Mouse (Mus musculus) layer of hippocampus, adult 9-11 months (tissue): ENCODE measurements around the gene Cryl1.

Experiments used
- DNase-seq: peaks from one replicate; pipeline ENCODE4 v3.0.0; 2022

The Cryl1 gene

GRCm38 (mm10) chr14:57316662-57317600 is 81.4 kb downstream of the Cryl1 start:
- DNase-seq = no peak

GRCm38 (mm10) chr14:57315976-57316375 is 82.4 kb downstream of the Cryl1 start:
- peak; percentile 28 for DNase-seq

- DNase-seq = no peak
Observed at GRCm38 (mm10) chr14:57315551-57315950, 82.8 kb downstream of the Cryl1 start.

- peak; percentile 14 for DNase-seq
Observed at GRCm38 (mm10) chr14:57301600-57302230, 96.6 kb downstream of the Cryl1 start.

GRCm38 (mm10) chr14:57300530-57300929 is 97.8 kb downstream of the Cryl1 start:
- DNase-seq = no peak

GRCm38 (mm10) chr14:57297672-57298071 is 100.7 kb downstream of the Cryl1 start:
- no peak for DNase-seq

GRCm38 (mm10) chr14:57291399-57291942 is 106.9 kb downstream of the Cryl1 start:
- no peak for DNase-seq

- DNase-seq = no peak
Observed at GRCm38 (mm10) chr14:57289105-57289504, 109.2 kb downstream of the Cryl1 start.

GRCm38 (mm10) chr14:57283816-57284215 is 114.5 kb downstream of the Cryl1 start:
- no peak for DNase-seq

- DNase-seq = no peak
Observed at GRCm38 (mm10) chr14:57282591-57282990, 115.7 kb downstream of the Cryl1 start.

- no peak for DNase-seq
Observed at GRCm38 (mm10) chr14:57280835-57281234, 117.5 kb downstream of the Cryl1 start.

GRCm38 (mm10) chr14:57276481-57277012 is 121.8 kb downstream of the Cryl1 start:
- no peak for DNase-seq

GRCm38 (mm10) chr14:57272341-57272740 is 126.0 kb downstream of the Cryl1 start:
- DNase-seq = no peak

- DNase-seq = no peak
Observed at GRCm38 (mm10) chr14:57271861-57272260, 126.5 kb downstream of the Cryl1 start.

GRCm38 (mm10) chr14:57268900-57269299 is 129.4 kb downstream of the Cryl1 start:
- no peak for DNase-seq

GRCm38 (mm10) chr14:57268344-57268743 is 130.0 kb downstream of the Cryl1 start:
- DNase-seq = no peak

GRCm38 (mm10) chr14:57263943-57264342 is 134.4 kb downstream of the Cryl1 start:
- DNase-seq = no peak

GRCm38 (mm10) chr14:57259341-57259740 is 139.0 kb downstream of the Cryl1 start:
- no peak for DNase-seq

GRCm38 (mm10) chr14:57248661-57249060 is 149.7 kb downstream of the Cryl1 start:
- DNase-seq = peak; percentile 18

- no peak for DNase-seq
Observed at GRCm38 (mm10) chr14:57246575-57246974, 151.8 kb downstream of the Cryl1 start.

GRCm38 (mm10) chr14:57242978-57243377 is 155.4 kb downstream of the Cryl1 start:
- DNase-seq = no peak

GRCm38 (mm10) chr14:57235276-57235675 is 163.1 kb downstream of the Cryl1 start:
- DNase-seq = no peak

GRCm38 (mm10) chr14:57234711-57235110 is 163.6 kb downstream of the Cryl1 start:
- DNase-seq = no peak
